Mouse (Mus musculus): Measurements from ENCODE around the gene Tatdn2.

- TF ChIP-seq POLR2A (IDR thresholded peaks at IDR 0.05; ENCODE audit: low read depth, low read length) = no peak
- no peak for TF ChIP-seq CTCF (conservative IDR thresholded peaks at IDR 0.05; ENCODE audit: insufficient read depth, insufficient read length, low read depth, low read length)
Observed at GRCm38 (mm10) chr6:113714797-113715196, 17.9 kb downstream of the Tatdn2 start.

All from kidney, adult 2 months (tissue).